Mouse (Mus musculus) MEL (cell line): Measurements from ENCODE around the gene Scpep1. TPM values are rescaled to one million over a fixed set of nuclear protein-coding genes. Genes with fewer than 3 reads are reported as not detected.

Experiments used
- DNase-seq: peaks from one replicate; pipeline ENCODE4 v3.0.0; 2011; ENCODE audit warnings: low read depth, low spot score
- H3K27ac ChIP-seq: 2 replicates; pipeline ENCODE4 v1.5.1; 2012; ENCODE audit warnings: low read depth, mild to moderate bottlenecking, control low read depth, low read length, moderate library complexity; ENCODE audit not compliant: control insufficient read depth
- H3K27me3 ChIP-seq, 2 experiments: fragments of 150-350 bp in 1 of 2; sonication (generic) in 1 of 2; 2 replicates each; pipeline ENCODE4 v1.6.1; 2012; ENCODE audit warnings: low read length in 2 of 2, mild to moderate bottlenecking in 2 of 2, improper control_type of control experiment in 1 of 2, moderate library complexity in 1 of 2; ENCODE audit not compliant: insufficient read depth in 2 of 2, control insufficient read depth in 1 of 2
- H3K36me3 ChIP-seq, 2 experiments: 2 replicates each; pipeline ENCODE4 v1.6.1; 2012 to 2014; ENCODE audit warnings: low read length in 2 of 2, improper control_type of control experiment in 1 of 2, inconsistent platforms in 1 of 2, mild to moderate bottlenecking in 1 of 2; ENCODE audit not compliant: insufficient read depth in 2 of 2, control insufficient read depth in 1 of 2
- H3K4me1 ChIP-seq, 2 experiments: fragments of 150-350 bp in 1 of 2; sonication (generic) in 1 of 2; 2 replicates each; pipeline ENCODE4 v1.6.1; 2012; ENCODE audit warnings: low read length in 2 of 2, improper control_type of control experiment in 1 of 2, mild to moderate bottlenecking in 1 of 2; ENCODE audit not compliant: insufficient read depth in 2 of 2, control insufficient read depth in 1 of 2
- H3K4me3 ChIP-seq, 2 experiments: fragments of 150-350 bp in 1 of 2; sonication (generic) in 1 of 2; 2 replicates each; pipeline ENCODE4 v1.5.1; 2012; ENCODE audit warnings: low read depth in 2 of 2, low read length in 2 of 2, mild to moderate bottlenecking in 2 of 2, moderate library complexity in 2 of 2, control low read depth in 1 of 2, improper control_type of control experiment in 1 of 2; ENCODE audit not compliant: control insufficient read depth in 1 of 2, insufficient read depth in 1 of 2
- H3K79me2 ChIP-seq: 2 replicates; pipeline ENCODE4 v1.6.1; 2012; ENCODE audit warnings: mild to moderate bottlenecking, low read length, moderate library complexity; ENCODE audit not compliant: control insufficient read depth, poor library complexity, insufficient read depth
- H3K9ac ChIP-seq: 2 replicates; pipeline ENCODE4 v1.6.1; 2012; ENCODE audit warnings: low read depth, mild to moderate bottlenecking, control low read depth, low read length, moderate library complexity; ENCODE audit not compliant: control insufficient read depth, poor library complexity, severe bottlenecking
- H3K9me3 ChIP-seq: fragments of 150-350 bp; sonication (generic); replicated peaks from 2 replicates; pipeline ENCODE4 v1.6.1; 2012; ENCODE audit warnings: mild to moderate bottlenecking, low read length, improper control_type of control experiment, moderate library complexity; ENCODE audit not compliant: insufficient read depth
- CHD2 ChIP-seq: IDR thresholded peaks from 2 replicates; pipeline ENCODE4 v1.6.1; 2011; ENCODE audit warnings: low read length, improper control_type of control experiment
- E2F4 ChIP-seq: IDR thresholded peaks from 2 replicates; pipeline ENCODE4 v1.6.1; 2011; ENCODE audit warnings: low read depth, low read length, improper control_type of control experiment, borderline replicate concordance
- EP300 ChIP-seq, 2 experiments: IDR thresholded peaks; 2 replicates each; pipeline ENCODE4 v1.6.1; 2011; ENCODE audit warnings: improper control_type of control experiment in 2 of 2, low read length in 2 of 2, low read depth in 1 of 2, mild to moderate bottlenecking in 1 of 2
- ETS1 ChIP-seq: IDR thresholded peaks from 2 replicates; pipeline ENCODE4 v1.6.1; 2012; ENCODE audit warnings: low read depth, mild to moderate bottlenecking, inconsistent platforms, low read length, improper control_type of control experiment, moderate library complexity
- GABPA ChIP-seq: IDR thresholded peaks from 2 replicates; pipeline ENCODE4 v1.6.1; 2012; ENCODE audit warnings: low read depth, mild to moderate bottlenecking, inconsistent platforms, low read length, improper control_type of control experiment, moderate library complexity
- KAT2A ChIP-seq: conservative IDR thresholded peaks from 2 replicates; pipeline ENCODE4 v1.6.1; 2012; ENCODE audit warnings: low read depth, low read length, improper control_type of control experiment, inconsistent platforms
- MYC ChIP-seq: IDR thresholded peaks from 2 replicates; pipeline ENCODE4 v1.6.1; 2011; ENCODE audit warnings: low read depth, mild to moderate bottlenecking, low read length, improper control_type of control experiment, moderate library complexity
- POLR2AphosphoS2 ChIP-seq: IDR thresholded peaks from 2 replicates; pipeline ENCODE4 v1.6.1; 2011; ENCODE audit warnings: low read length, improper control_type of control experiment
- SIN3A ChIP-seq: IDR thresholded peaks from 2 replicates; pipeline ENCODE4 v1.6.1; 2012; ENCODE audit warnings: low read length, improper control_type of control experiment, inconsistent platforms
- TBP ChIP-seq: IDR thresholded peaks from 2 replicates; pipeline ENCODE4 v1.8.0; 2011; ENCODE audit warnings: low read depth, low read length, improper control_type of control experiment
- TCF12 ChIP-seq: IDR thresholded peaks from 2 replicates; pipeline ENCODE4 v1.6.1; 2014; ENCODE audit warnings: low read depth, mild to moderate bottlenecking, inconsistent platforms, low read length, improper control_type of control experiment, moderate library complexity
- UBTF ChIP-seq: IDR thresholded peaks from 2 replicates; pipeline ENCODE4 v1.6.1; 2012; ENCODE audit warnings: low read depth, mild to moderate bottlenecking, inconsistent platforms, low read length, improper control_type of control experiment, moderate library complexity, borderline replicate concordance; ENCODE audit not compliant: insufficient read depth
- USF1 ChIP-seq: IDR thresholded peaks from 2 replicates; pipeline ENCODE4 v1.6.1; 2014; ENCODE audit warnings: low read depth, mild to moderate bottlenecking, inconsistent platforms, low read length, improper control_type of control experiment, moderate library complexity
- ZNF384 ChIP-seq: IDR thresholded peaks from 2 replicates; pipeline ENCODE4 v1.6.1; 2012; ENCODE audit warnings: low read depth, mild to moderate bottlenecking, inconsistent platforms, low read length, improper control_type of control experiment
- polyA plus RNA-seq, 2 experiments: library from polyadenylated mRNA; stranded (reverse) in 1 of 2; unstranded in 1 of 2; fragments of >175 nt in 1 of 2; fragments of >200 nt in 1 of 2; gene quantifications; 2 replicates each; pipeline versions ENCODE4 v1.2.1 to v1.2.4; 2012; ENCODE audit warnings: low replicate concordance in 2 of 2, low read depth in 1 of 2; ENCODE audit not compliant: insufficient read length in 2 of 2, insufficient read depth in 1 of 2, missing spikeins in 1 of 2
- total RNA-seq: library from RNA; depleted of rRNA; stranded (reverse); fragments of 300-350 nt; gene quantifications from 2 replicates; pipeline ENCODE4 v1.2.3, GENCODE M21; 2012

The Scpep1 gene
- total and polyA plus RNA-seq, 3 experiments, result 7.9 to 15.6 TPM; not detected in 1

DNA sequence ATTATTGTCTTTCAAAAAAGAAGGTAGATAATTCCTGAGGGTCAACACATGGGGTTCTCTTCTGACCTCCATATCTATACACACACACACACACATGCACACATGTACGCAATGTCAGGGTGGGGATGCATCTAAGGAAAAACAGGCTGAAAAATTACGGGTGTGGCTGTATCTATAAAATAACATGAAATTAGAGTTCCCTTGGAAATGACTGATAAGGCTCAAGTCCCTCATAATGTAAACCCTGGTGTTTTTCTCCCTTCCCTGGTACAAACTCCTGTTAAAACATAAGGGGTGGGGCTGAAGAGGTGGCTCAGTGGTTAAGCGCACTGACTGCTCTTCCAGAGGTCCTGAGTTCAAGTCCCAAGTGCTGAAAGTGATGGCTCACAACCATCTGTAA is 1.7 kb downstream of the Scpep1 start:
- no peaks in the 10 kb centered on the region for H3K79me2 ChIP-seq
- H3K9ac ChIP-seq, result no peak overlapping the region
- peaks cover 0 to 19% of the 10 kb centered on the region in 2 experiments; a peak in 3 of 4 replicates for H3K36me3 ChIP-seq
- no peaks in the 10 kb centered on the region for H3K9me3 ChIP-seq
- TF ChIP-seq EP300 (IDR thresholded peaks at IDR 0.05; ENCODE audit: low read depth in 1 of 2, low read length in 2 of 2) (peak in 1 of 2 experiments; percentile 27; a peak in 1 of 4 replicates), TCF12 (peak; percentile 52; the same call in 1 of the 2 replicates), SIN3A (no peak)
- H3K27ac ChIP-seq, result no peak overlapping the region
- H3K4me3 ChIP-seq, result no peak overlapping the region
- H3K27me3 ChIP-seq, result no peaks in the 10 kb centered on the region
- no peak for DNase-seq
- peaks cover 10 to 15% of the 10 kb centered on the region in 2 experiments; a peak in 3 of 4 replicates for H3K4me1 ChIP-seq

DNA sequence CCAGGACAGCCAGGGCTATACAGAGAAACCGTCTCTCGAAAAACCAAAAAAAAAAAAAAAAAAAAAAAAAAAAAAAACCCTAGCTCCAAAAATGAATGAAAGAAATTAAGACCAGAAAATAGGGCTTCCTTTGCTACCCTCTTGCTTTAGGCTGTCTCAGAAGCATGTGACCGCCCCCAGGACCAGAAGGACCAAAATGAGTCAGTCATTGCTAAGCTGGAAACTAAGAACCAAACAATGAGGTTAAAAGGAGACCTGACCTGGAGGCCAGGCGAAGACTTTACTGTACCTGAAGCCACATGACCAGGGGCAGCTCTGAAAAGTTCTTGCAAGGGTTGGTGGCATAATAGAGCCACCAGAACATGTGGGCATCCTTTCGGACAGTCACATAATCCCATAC is 3.1 kb downstream of the Scpep1 start:
- Histone ChIP-seq H3K9ac (no peak overlapping the region), H3K9me3 (no peaks in the 10 kb centered on the region), H3K27me3 (no peaks in the 10 kb centered on the region), H3K79me2 (no peaks in the 10 kb centered on the region), H3K4me1 (peaks cover 10 to 15% of the 10 kb centered on the region in 2 experiments; a peak in 3 of 4 replicates), H3K4me3 (no peak overlapping the region), H3K36me3 (peaks cover 0 to 19% of the 10 kb centered on the region in 2 experiments; a peak in 3 of 4 replicates), H3K27ac (no peak overlapping the region)
- TF ChIP-seq UBTF (no peak), GABPA (no peak), E2F4 (no peak), ZNF384 (no peak), POLR2AphosphoS2 (no peak)
- no peak for DNase-seq

DNA sequence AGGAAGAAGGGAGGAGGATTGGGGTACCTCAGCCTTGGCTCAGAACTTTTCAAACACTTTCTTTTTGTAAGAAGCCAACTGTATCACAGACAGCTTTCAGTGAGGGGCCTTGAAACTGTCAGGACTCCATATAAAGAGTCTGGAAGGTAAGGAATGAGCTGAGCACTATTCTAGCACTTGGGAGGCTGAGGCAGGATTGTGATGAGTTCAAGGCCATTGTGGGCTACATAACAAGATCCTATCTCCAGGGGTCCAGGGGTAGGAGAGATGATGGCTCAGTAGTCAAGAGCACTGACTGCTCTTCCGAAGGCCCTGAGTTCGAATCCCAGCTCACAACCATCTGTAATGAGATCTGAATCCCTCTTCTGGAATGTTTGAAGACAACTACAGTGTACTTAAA is 3.7 kb downstream of the Scpep1 start:
- H3K9ac ChIP-seq, result no peak overlapping the region
- no peak for DNase-seq
- no peaks in the 10 kb centered on the region for H3K79me2 ChIP-seq
- no peak overlapping the region for H3K27ac ChIP-seq
- no peak overlapping the region for H3K4me3 ChIP-seq
- peaks cover 0 to 18% of the 10 kb centered on the region in 2 experiments; a peak in 3 of 4 replicates for H3K36me3 ChIP-seq
- H3K4me1 ChIP-seq, result peaks cover 10 to 15% of the 10 kb centered on the region in 2 experiments; a peak in 3 of 4 replicates
- no peak for TF ChIP-seq ETS1
- TF ChIP-seq POLR2AphosphoS2, result no peak
- no peak for TF ChIP-seq TBP
- TF ChIP-seq TCF12, result no peak
- TF ChIP-seq MYC, result no peak
- TF ChIP-seq USF1, result no peak
- no peak for TF ChIP-seq KAT2A
- no peak for TF ChIP-seq CHD2
- H3K9me3 ChIP-seq, result no peaks in the 10 kb centered on the region
- no peaks in the 10 kb centered on the region for H3K27me3 ChIP-seq
